Mouse (Mus musculus) left cerebral cortex, adult 2 months (tissue): ENCODE data around the gene Apc2. TPM values are rescaled to one million over a fixed set of nuclear protein-coding genes. Genes with fewer than 3 reads are reported as not detected.

Source experiments
- DNase-seq, 2 experiments: peaks; one replicate each; pipeline ENCODE4 v3.0.0; 2021 to 2022; ENCODE audit warnings: low spot score in 2 of 2, mixed read lengths in 1 of 2; ENCODE audit errors: extremely low spot score in 1 of 2
- H3K27ac ChIP-seq: fragments of 200-600 bp; 2 replicates; pipeline ENCODE4 v1.8.1; 2022
- H3K4me3 ChIP-seq: fragments of 200-600 bp; 2 replicates; pipeline ENCODE4 v1.8.1; 2022
- CTCF ChIP-seq: fragments of 200-600 bp; IDR thresholded peaks from 2 replicates; pipeline ENCODE4 v1.8.1; 2022; ENCODE audit warnings: antibody characterized with exemption, mild to moderate bottlenecking, moderate library complexity
- intact Hi-C: fragments of 180-260 bp; cut with DNase I; formaldehyde crosslinking; loops from one replicate; pipeline ENCODE4 v1.15.1; 2025
- total RNA-seq, 2 experiments: library from RNA; stranded (reverse); gene quantifications; 2 replicates each; pipeline ENCODE4 v1.2.3; 2021

Apc2 gene
- total RNA-seq, 2 experiments from 2014 or later, result 111 to 113 TPM

- no peak overlapping the region for H3K4me3 ChIP-seq
- intact Hi-C loops, result no loop called here
- no peak for DNase-seq
- no peak overlapping the region for H3K27ac ChIP-seq
- no peak for TF ChIP-seq CTCF
Observed at GRCm38 (mm10) chr10:80325045-80325444, 29.3 kb downstream of the Apc2 start.

GRCm38 (mm10) chr10:80329273-80330081 lies 33.7 kb downstream of the Apc2 start, which contains the start of the genes Pcsk4 and Reep6:
Gene Pcsk4, minus strand, starts transcription at chr10:80329498.
Gene Reep6, plus strand, starts transcription at chr10:80329953.
- intact Hi-C loops, result no loop called here
- Histone ChIP-seq H3K27ac (0 out of 2 replicates have a peak within 1 kb of the TSS, but pooled peaks have one; percentile 33), H3K4me3 (peak within 1 kb of the TSS; percentile 58)
- TF ChIP-seq CTCF, result no peak
- peak; percentile 88 to 94 for DNase-seq

GRCm38 (mm10) chr10:80330084-80330483 lies 34.3 kb downstream of the Apc2 start:
- no peak for DNase-seq
- TF ChIP-seq CTCF, result no peak
- H3K27ac ChIP-seq, result no peak overlapping the region
- intact Hi-C loops, result no loop called here
- peak overlapping the region; percentile 58 for H3K4me3 ChIP-seq

GRCm38 (mm10) chr10:80330888-80331287 lies 35.1 kb downstream of the Apc2 start:
- no peak for DNase-seq
- no peak overlapping the region for H3K4me3 ChIP-seq
- H3K27ac ChIP-seq, result no peak overlapping the region
- TF ChIP-seq CTCF, result no peak
- intact Hi-C loops, result no loop called here

- Histone ChIP-seq H3K4me3 (no peak overlapping the region), H3K27ac (no peak overlapping the region)
- no peak for DNase-seq
- TF ChIP-seq CTCF, result no peak
- intact Hi-C loops, result no loop called here
Observed at GRCm38 (mm10) chr10:80331636-80332524, 36.1 kb downstream of the Apc2 start.

GRCm38 (mm10) chr10:80332525-80332989 lies 36.8 kb downstream of the Apc2 start:
- intact Hi-C loops, result no loop called here
- DNase-seq, result no peak
- no peak overlapping the region for H3K4me3 ChIP-seq
- no peak overlapping the region for H3K27ac ChIP-seq
- no peak for TF ChIP-seq CTCF

GRCm38 (mm10) chr10:80336263-80336662 lies 40.5 kb downstream of the Apc2 start:
- Histone ChIP-seq H3K4me3 (no peak overlapping the region), H3K27ac (no peak overlapping the region)
- no peak for TF ChIP-seq CTCF
- intact Hi-C loops, result no loop called here
- DNase-seq, result no peak

GRCm38 (mm10) chr10:80339941-80340750 lies 44.4 kb downstream of the Apc2 start:
- TF ChIP-seq CTCF, result peak; percentile 92
- intact Hi-C loops, result loop anchor here (1.0 kb wide), 1 partner anchor 34 kb away; no protein-coding TSS in a partner anchor
- Histone ChIP-seq H3K27ac (no peak overlapping the region), H3K4me3 (no peak overlapping the region)
- peak; percentile 84 to 87 for DNase-seq

GRCm38 (mm10) chr10:80341026-80341425 lies 45.2 kb downstream of the Apc2 start:
- intact Hi-C loops, result no loop called here

GRCm38 (mm10) chr10:80341491-80342304 lies 45.9 kb downstream of the Apc2 start:
- Histone ChIP-seq H3K4me3 (no peak overlapping the region), H3K27ac (no peak overlapping the region)
- no peak for DNase-seq
- no peak for TF ChIP-seq CTCF
- intact Hi-C loops, result no loop called here

More at GRCm38 (mm10) chr10:80341026-80341425, 45.2 kb downstream of the Apc2 start:
- DNase-seq, result no peak
- no peak for TF ChIP-seq CTCF
- Histone ChIP-seq H3K4me3 (no peak overlapping the region), H3K27ac (no peak overlapping the region)
